Mouse (Mus musculus) cerebellum, adult 9-11 months (tissue): ENCODE results near the gene Nek1.

ENCODE experiments used
- DNase-seq: peaks from one replicate; pipeline ENCODE4 v3.0.0; 2022

Gene Nek1

GRCm38 (mm10) chr8:60992910-60993638, at the start of gene Nek1:
Gene Nek1, plus strand, starts transcription at chr8:60993195.
- DNase-seq = peak; percentile 98

- no peak for DNase-seq
Observed at GRCm38 (mm10) chr8:60947503-60947902, 45.5 kb upstream of the Nek1 start.

- DNase-seq = no peak
Observed at GRCm38 (mm10) chr8:60949859-60950258, 43.1 kb upstream of the Nek1 start.

DNA sequence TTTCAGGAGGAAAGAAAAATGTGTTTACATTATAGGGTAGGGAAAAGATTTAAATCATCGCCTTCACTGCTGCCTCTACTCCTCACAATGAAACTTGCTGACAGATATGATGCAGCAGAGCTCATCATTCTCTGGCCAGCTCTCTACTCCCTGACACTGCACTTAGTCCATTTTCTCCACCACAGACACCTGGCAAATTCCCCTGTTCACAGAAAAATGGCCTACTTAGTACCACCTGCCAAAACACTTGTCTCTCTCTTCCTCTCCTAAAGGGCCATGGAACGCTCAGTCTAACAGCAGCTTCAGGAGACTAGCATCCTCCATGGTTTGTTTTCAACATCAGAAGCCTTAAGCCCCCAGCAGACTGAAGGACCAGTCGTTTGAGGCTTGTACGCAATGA, 41.7 kb upstream of the Nek1 start:
- DNase-seq = peak; percentile 66

GRCm38 (mm10) chr8:60951757-60952156, 41.2 kb upstream of the Nek1 start:
- no peak for DNase-seq

- no peak for DNase-seq
Observed at GRCm38 (mm10) chr8:60952803-60953202, 40.2 kb upstream of the Nek1 start.

- peak; percentile 89 for DNase-seq
Observed at GRCm38 (mm10) chr8:60954281-60955014, 38.5 kb upstream of the Nek1 start.

GRCm38 (mm10) chr8:60956847-60957246, 36.1 kb upstream of the Nek1 start:
- DNase-seq = no peak

DNA sequence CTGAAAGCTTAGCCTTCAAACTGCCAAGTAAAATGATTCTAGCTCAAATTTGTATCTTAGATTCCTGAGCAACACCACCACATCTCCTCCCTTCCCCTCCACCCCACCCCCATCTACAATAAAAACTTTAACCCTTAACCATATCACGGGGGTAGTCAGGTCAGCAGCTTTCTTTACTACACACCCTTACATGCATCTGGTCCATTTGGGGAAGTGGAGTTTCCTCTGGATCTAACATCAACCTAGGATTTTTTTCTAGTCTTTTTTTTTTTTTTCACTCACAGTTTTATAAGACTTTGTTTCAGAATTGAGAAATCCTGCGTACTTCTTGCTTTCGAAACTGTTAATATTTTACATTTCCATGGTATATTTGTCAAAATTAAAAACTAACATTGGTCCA, 30.2 kb upstream of the Nek1 start:
- no peak for DNase-seq

DNA sequence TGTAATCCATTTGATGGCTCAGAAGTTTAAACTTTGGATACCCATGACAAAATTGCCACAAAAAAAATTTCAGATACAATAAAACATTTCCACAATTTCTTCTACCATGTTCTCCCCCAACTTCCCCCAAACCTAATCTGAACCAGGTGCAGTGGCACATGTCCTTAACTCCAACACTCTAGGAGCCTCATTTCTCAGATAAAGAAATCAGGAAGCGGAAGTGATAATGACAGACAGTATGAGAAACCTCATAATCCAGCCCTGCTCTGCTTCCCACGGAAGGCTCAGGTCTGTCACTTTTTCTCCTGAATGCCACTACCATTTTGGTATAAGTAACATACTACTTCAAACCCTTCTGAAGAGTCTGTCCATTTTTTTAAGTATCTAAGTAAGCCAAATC, 29.1 kb upstream of the Nek1 start:
- no peak for DNase-seq

DNA sequence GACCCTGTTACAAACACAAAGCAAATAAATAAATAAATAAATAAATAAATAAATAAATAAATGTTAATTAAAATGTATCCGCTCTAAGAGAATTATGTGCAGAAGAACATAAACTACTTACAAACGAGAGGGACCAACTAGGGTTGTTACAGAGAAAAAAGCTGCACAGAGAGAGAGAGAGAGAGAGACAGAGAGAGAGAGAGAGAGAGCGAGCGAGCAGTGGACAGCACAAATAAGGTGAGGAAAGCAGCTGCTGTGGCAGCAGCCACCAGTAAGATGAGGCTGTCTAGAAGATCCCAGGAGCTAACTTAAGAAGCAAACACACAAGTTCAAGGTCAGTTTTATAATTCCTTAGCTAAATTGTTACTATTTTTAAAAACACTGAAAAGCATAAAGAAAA, 28.5 kb upstream of the Nek1 start:
- DNase-seq = no peak

GRCm38 (mm10) chr8:60965306-60965705, 27.7 kb upstream of the Nek1 start:
- no peak for DNase-seq

- no peak for DNase-seq
Observed at GRCm38 (mm10) chr8:60965741-60966140, 27.3 kb upstream of the Nek1 start.

GRCm38 (mm10) chr8:60969091-60969490, 23.9 kb upstream of the Nek1 start:
- DNase-seq = no peak

GRCm38 (mm10) chr8:60971808-60972207, 21.2 kb upstream of the Nek1 start:
- no peak for DNase-seq

DNA sequence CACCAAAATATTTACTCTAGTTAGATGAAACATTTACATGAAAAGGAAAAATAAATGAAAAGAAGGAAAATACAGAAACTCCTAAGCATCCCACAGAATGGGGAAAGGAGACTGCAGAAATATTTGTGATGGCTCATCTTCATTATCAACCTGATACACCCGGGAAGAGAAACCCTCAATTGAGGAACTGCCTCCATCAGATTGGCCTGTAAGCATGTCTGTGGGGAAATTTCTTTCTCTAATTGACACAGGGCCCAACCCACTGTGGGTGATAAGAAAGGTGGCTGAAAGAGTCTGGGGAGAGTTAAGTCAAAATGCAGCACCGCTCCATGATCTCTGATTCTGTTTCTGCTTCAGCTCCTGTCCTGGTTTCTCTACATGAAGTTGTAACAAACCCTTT, 19.5 kb upstream of the Nek1 start:
- DNase-seq = no peak

- no peak for DNase-seq
Observed at GRCm38 (mm10) chr8:60974837-60975236, 18.2 kb upstream of the Nek1 start.

DNA sequence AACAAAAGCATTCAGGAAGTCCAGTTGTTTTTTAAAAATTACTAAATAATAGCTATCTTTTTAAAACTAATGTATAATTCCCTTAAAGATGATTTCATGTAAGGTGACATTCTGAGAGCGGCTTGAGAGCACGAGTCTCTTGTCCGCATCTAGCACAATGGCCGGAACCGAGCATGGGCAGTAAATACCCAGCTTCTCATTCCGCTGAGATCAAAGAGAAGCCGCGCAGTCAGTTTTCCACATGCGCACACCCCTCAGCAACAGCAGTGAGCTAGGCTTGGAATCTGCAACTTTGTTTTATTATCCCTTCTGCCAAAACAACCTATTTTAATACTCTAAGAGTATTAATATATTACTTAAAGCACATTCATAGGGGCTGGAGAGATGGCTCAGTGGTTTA, 16.2 kb upstream of the Nek1 start:
- DNase-seq = no peak

- DNase-seq = no peak
Observed at GRCm38 (mm10) chr8:60978496-60978895, 14.5 kb upstream of the Nek1 start.

- no peak for DNase-seq
Observed at GRCm38 (mm10) chr8:60981388-60981787, 11.6 kb upstream of the Nek1 start.

- peak; percentile 99 for DNase-seq
Observed at GRCm38 (mm10) chr8:60982701-60983687, 10.0 kb upstream of the Nek1 start, which contains the start of gene Clcn3. Gene Clcn3, minus strand, starts transcription at chr8:60983300.

DNA sequence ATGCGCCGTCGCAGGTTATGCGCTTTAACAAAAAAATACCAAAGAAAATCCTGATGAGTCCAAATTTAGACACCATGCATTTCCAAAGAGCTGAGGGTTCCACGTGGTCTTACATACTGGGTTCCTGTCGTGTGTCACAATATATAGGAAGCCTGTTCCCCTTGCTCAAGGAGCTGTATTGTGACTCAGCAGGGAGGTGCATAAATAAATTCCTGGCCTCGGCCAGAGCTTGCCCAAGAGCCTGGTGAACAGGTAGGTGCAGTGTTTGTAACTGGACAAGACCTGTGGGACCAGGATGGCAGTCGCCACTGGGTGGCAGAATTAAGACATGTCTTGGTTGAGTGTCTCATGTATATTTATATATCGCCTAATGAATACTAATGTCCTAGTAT, 9.3 kb upstream of the Nek1 start:
- DNase-seq = peak; percentile 81
